Mouse (Mus musculus): ENCODE data around the gene Ifi27l2b. TPM values are rescaled to one million over a fixed set of nuclear protein-coding genes. Genes with fewer than 3 reads are reported as not detected.
A peak's percentile ranks its signal among the peaks of the same experiment; 100 is the strongest.
"Not testable (repeated sequence)": the region's sequence is repeated elsewhere in the genome, so short reads cannot be mapped to it uniquely, and the experiment has no call there.

Gene Ifi27l2b
- polyA plus RNA-seq, 1 experiment from 2014 or later, result not detected

DNA sequence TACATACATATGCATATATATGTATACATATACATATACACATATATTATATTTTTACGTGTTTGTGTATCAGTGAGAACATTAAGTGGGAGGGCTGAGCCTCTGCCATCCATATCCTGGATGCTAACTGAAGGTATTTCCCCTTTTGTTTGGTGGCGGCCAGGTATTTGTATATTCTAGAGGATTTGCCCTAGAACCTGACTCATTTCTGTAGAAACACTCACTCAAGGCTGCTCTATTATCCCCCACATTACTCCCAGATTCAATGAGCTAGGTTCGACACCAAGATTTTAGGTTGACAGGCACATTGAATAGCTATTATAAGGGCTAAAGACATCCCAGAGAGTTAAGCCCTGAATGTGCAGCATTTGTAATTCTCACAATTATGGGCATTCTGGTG is 12.0 kb downstream of the Ifi27l2b start:
- H3K9ac ChIP-seq (ENCODE audit: low read depth, low read length), result no peak overlapping the region
- H3K4me3 ChIP-seq (ENCODE audit: low read length), result no peak overlapping the region
- no peaks in the 10 kb centered on the region for H3K4me1 ChIP-seq (ENCODE audit: control insufficient read depth, insufficient read depth, low read depth, low read length)
- no peak overlapping the region for H3K27ac ChIP-seq (ENCODE audit: low read depth, low read length)
- no peaks in the 10 kb centered on the region for H3K36me3 ChIP-seq (ENCODE audit: control insufficient read depth, insufficient read depth, low read length)
- H3K4me2 ChIP-seq (ENCODE audit: low read length), result no peak overlapping the region
- H3K9me3 ChIP-seq (ENCODE audit: control insufficient read depth, low read length), result no peaks in the 10 kb centered on the region
- no peak for ATAC-seq
- WGBS, result 82% methylated on average over 3 of the region's 3 CpGs
- no peaks in the 10 kb centered on the region for H3K27me3 ChIP-seq (replicated peaks; ENCODE audit: control insufficient read depth, insufficient read depth, low read length)

DNA sequence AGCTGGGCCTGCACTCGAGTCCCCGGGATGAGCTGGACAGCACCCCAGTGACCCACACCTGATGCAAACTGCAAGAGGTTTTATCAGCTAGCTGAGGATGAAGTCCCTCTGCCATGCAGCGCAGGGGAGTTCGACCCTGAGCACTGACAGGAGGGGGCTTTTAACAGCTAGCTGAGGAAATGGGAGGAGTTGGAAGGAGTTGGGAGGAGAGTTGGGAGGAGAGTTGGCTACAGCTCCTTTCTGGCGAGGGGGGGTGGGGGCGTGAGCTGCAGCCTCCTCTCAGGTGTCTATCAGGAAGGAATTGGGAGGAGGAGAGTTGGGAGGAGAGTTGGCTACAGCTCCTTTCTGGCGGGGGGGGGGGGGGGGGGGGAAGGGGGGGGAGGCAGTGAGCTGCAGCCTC is 12.8 kb downstream of the Ifi27l2b start:
- WGBS, result 51% methylated on average over 5 of the region's 7 CpGs
- ATAC-seq; H3K4me2 ChIP-seq (ENCODE audit: low read length): not testable (repeated sequence)

DNA sequence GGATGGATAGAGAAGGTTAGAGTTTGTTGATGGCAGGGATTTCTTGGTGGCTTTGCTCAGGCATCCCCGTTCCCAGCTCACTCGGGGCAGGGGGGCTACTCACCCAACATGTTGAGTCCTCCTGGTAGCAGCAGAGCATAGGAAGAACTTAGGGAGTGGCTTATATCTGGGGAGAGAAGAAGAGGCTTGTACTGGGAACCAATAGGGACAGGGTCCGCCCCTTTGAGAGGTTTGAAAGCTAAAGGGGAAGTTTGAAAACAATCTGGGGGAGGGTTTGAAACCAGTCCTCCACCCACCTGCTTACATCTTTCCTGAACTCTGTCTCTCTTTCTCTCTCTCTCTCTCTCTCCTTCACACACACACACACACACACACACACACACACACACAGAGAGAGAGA is 13.5 kb downstream of the Ifi27l2b start, which contains the start of gene Ifi27l2a:
Gene Ifi27l2a (minus strand): TSS at position 157 of the 400 bp plus-strand sequence.
- Histone ChIP-seq H3K9me3 (ENCODE audit: control insufficient read depth, low read length) (no peaks in the 10 kb centered on the region), H3K4me1 (ENCODE audit: control insufficient read depth, insufficient read depth, low read depth, low read length) (no peaks in the 10 kb centered on the region), H3K4me2 (ENCODE audit: low read length) (no peak within 1 kb of the TSS), H3K27ac (ENCODE audit: low read depth, low read length) (no peak within 1 kb of the TSS), H3K4me3 (ENCODE audit: low read length) (no peak within 1 kb of the TSS), H3K36me3 (ENCODE audit: control insufficient read depth, insufficient read depth, low read length) (no peaks in the 10 kb centered on the region), H3K27me3 (replicated peaks; ENCODE audit: control insufficient read depth, insufficient read depth, low read length) (no peaks in the 10 kb centered on the region), H3K9ac (ENCODE audit: low read depth, low read length) (no peak within 1 kb of the TSS)
- no peak for ATAC-seq
- WGBS, result 67% methylated on average over 3 of the region's 3 CpGs

More for the DNA sequence above, 12.8 kb downstream of the Ifi27l2b start:
- H3K36me3 ChIP-seq (ENCODE audit: control insufficient read depth, insufficient read depth, low read length); H3K9me3 ChIP-seq (ENCODE audit: control insufficient read depth, low read length); H3K4me3 ChIP-seq (ENCODE audit: low read length); H3K9ac ChIP-seq (ENCODE audit: low read depth, low read length); H3K27me3 ChIP-seq (replicated peaks; ENCODE audit: control insufficient read depth, insufficient read depth, low read length); H3K27ac ChIP-seq (ENCODE audit: low read depth, low read length); H3K4me1 ChIP-seq (ENCODE audit: control insufficient read depth, insufficient read depth, low read depth, low read length): not testable (repeated sequence)

DNA sequence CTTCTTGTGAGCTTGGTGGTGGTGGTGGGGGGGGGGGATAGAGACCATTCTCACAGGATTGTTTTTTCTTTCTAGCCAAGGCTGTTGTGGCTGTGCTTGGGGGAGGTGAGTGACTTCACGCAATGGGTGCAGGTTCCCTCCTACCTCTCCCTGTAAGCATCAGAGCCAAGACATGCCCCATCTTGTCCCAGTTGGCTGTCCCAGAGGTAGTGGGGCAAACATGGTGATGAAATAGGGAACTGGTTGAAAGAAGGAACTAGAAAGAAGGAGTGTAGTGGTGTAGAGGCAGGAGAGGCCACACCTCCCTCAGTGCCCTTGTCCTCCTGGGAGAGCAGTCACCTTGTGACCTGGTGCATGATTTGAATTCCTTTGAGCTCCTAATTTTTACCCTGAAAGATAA is 19.4 kb downstream of the Ifi27l2b start:
- Histone ChIP-seq H3K9me3 (ENCODE audit: control insufficient read depth, low read length) (no peaks in the 10 kb centered on the region), H3K9ac (ENCODE audit: low read depth, low read length) (no peak overlapping the region), H3K27me3 (replicated peaks; ENCODE audit: control insufficient read depth, insufficient read depth, low read length) (no peaks in the 10 kb centered on the region), H3K36me3 (ENCODE audit: control insufficient read depth, insufficient read depth, low read length) (no peaks in the 10 kb centered on the region), H3K27ac (ENCODE audit: low read depth, low read length) (no peak overlapping the region), H3K4me2 (ENCODE audit: low read length) (no peak overlapping the region), H3K4me1 (ENCODE audit: control insufficient read depth, insufficient read depth, low read depth, low read length) (no peaks in the 10 kb centered on the region), H3K4me3 (ENCODE audit: low read length) (no peak overlapping the region)
- no peak for ATAC-seq
- 95% methylated on average over 1 of the region's 1 CpGs for WGBS

DNA sequence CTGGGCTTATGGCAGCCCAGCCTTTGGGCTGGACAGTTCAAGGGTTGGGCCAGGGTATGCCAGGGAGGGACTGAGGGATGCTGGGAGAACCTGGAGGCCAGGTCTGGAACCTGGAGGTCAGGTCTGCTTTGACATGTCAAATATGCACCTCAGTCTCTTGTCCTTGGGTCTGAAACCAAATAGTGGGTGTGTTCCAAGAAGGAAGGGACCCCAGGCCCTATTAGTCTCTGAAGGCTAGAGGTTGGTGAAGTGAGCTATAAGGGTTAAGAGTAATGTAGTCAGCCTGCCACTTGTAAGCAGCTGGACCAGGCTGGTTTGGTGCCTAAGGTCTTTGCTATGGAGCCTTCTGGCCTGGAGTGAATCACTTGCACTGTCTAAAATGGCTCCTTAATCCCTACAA is 22.2 kb downstream of the Ifi27l2b start:
- ATAC-seq, result no peak
- Histone ChIP-seq H3K27me3 (replicated peaks; ENCODE audit: control insufficient read depth, insufficient read depth, low read length) (no peaks in the 10 kb centered on the region), H3K9ac (ENCODE audit: low read depth, low read length) (no peak overlapping the region), H3K36me3 (ENCODE audit: control insufficient read depth, insufficient read depth, low read length) (no peaks in the 10 kb centered on the region), H3K4me1 (ENCODE audit: control insufficient read depth, insufficient read depth, low read depth, low read length) (no peaks in the 10 kb centered on the region), H3K4me3 (ENCODE audit: low read length) (no peak overlapping the region), H3K9me3 (ENCODE audit: control insufficient read depth, low read length) (no peaks in the 10 kb centered on the region), H3K27ac (ENCODE audit: low read depth, low read length) (no peak overlapping the region), H3K4me2 (ENCODE audit: low read length) (no peak overlapping the region)

DNA sequence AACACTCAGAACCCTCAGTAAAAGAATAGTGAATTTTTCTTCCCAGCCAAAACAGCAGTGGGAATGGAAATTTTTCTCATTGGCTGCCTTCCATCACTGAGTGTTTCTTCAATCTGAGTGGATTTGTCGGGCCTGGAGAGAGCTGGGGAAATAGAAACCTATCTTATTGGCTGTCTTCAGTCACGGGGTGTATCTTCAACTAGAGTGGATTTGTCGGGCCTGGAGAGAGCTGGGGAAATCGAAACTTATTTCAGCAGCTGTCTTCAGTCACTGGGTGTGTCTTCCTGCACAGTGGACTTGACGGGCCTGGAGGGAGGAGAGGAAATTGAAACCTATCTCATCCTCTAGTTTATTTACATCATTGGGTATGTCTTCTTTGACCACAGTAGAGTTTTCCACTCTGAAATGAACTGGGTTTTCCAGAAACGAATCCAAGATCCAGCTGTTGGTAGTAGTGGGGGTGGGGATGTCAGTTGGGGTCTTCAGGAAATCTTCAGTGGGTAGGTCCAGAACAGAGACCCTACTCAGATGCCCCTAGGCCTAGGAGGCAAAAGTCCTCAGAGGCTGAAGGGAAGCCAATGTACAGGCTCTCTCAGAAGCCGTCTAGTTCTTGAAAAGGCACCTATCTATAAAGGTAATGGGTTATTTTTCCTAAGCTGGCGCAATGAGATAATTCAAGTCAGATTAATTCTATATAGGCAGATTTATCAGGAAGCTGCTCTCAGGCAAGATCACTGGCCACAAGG is 22.9 kb downstream of the Ifi27l2b start, which contains the start of gene Ifi27:
Gene Ifi27 (plus strand): TSS at position 226 of the 746 bp plus-strand sequence.
- H3K4me2 ChIP-seq (ENCODE audit: low read length), result 0 out of 2 replicates have a peak within 1 kb of the TSS, but pooled peaks have one; percentile 17
- 73% methylated on average over 8 of the region's 8 CpGs for WGBS
- H3K27ac ChIP-seq (ENCODE audit: low read depth, low read length), result no peak within 1 kb of the TSS
- no peaks in the 10 kb centered on the region for H3K9me3 ChIP-seq (ENCODE audit: control insufficient read depth, low read length)
- no peak within 1 kb of the TSS for H3K9ac ChIP-seq (ENCODE audit: low read depth, low read length)
- no peaks in the 10 kb centered on the region for H3K27me3 ChIP-seq (replicated peaks; ENCODE audit: control insufficient read depth, insufficient read depth, low read length)
- no peaks in the 10 kb centered on the region for H3K4me1 ChIP-seq (ENCODE audit: control insufficient read depth, insufficient read depth, low read depth, low read length)
- H3K36me3 ChIP-seq (ENCODE audit: control insufficient read depth, insufficient read depth, low read length), result no peaks in the 10 kb centered on the region
- no peak within 1 kb of the TSS for H3K4me3 ChIP-seq (ENCODE audit: low read length)
- no peak for ATAC-seq

DNA sequence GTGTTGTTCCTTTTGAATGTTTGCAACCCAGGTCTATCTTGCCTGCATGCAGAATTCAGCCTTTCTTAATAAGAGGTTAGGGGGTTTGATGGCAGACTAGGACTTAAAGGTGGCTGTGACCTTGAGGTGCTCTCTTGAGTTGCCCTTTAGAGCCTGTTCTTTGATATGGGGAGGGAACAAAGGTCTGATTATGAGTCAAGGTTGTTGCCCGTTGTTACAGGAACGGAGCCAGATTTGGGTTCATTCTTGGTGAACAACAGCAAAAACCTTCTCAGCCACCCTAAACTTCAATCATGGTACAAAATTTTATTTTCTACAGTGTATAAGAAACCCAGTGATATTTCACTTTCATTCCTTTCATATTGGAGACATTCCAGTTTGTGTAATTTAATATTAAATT is 23.6 kb downstream of the Ifi27l2b start:
- no peak overlapping the region for H3K27ac ChIP-seq (ENCODE audit: low read depth, low read length)
- 88% methylated on average over 2 of the region's 2 CpGs for WGBS
- H3K27me3 ChIP-seq (replicated peaks; ENCODE audit: control insufficient read depth, insufficient read depth, low read length), result no peaks in the 10 kb centered on the region
- no peaks in the 10 kb centered on the region for H3K9me3 ChIP-seq (ENCODE audit: control insufficient read depth, low read length)
- no peak overlapping the region for H3K9ac ChIP-seq (ENCODE audit: low read depth, low read length)
- H3K36me3 ChIP-seq (ENCODE audit: control insufficient read depth, insufficient read depth, low read length), result no peaks in the 10 kb centered on the region
- no peak for ATAC-seq
- no peaks in the 10 kb centered on the region for H3K4me1 ChIP-seq (ENCODE audit: control insufficient read depth, insufficient read depth, low read depth, low read length)
- no peak overlapping the region for H3K4me2 ChIP-seq (ENCODE audit: low read length)
- H3K4me3 ChIP-seq (ENCODE audit: low read length), result no peak overlapping the region

DNA sequence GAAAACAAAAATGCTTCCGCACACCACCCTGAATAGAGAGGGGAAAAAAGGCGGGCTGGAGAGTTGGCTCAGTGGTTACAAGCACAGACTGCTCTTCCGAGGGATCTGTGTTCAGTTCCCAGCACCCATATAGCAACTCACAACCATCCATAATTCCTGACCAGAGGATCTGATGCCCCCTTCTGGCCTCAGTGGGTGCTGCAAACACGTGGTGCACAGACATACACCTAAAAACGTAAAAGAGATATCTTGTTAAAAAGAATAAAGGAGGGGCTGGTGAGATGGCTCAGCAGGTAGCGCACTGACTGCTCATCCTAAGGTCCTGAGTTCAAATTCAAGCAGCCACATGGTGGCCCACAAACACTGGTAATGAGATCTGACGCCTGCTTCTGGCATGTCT is 30.3 kb downstream of the Ifi27l2b start:
- WGBS, result 95% methylated on average over 7 of the region's 7 CpGs

DNA sequence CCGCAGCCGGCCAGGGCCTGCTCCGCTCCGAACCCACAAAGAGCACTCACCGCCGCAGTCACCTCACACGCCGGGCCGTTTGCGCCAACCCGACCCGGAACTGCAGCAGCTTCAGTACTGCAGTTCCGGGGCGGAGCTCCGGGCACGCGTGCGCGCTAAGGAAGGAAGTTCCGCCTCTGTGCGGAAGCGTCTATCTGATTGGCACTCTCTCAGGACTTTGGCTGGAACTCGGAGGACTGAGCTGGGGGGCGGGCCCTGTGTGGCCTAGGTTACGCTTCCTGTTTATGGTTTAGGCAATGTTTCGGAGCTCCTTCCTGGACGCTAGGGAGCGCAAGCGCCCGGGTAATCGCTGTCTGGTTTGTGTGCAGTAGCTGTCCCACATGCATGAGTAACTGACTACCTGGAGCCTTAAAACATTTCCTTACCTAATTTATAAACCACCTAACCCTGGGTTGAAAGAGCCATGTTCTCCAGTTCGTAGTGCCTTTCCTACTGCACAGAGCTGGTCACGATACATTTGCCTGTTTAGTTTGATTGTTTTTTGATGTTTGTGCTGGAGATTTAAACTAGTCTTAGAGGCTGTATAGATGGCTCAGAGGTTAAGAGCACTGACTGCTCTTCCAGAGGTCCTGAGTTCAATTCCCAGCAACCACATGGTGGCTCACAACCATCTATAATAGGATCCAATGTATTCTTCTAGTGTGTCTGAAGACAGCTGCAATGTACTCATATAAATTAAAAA is 31.1 kb downstream of the Ifi27l2b start, which contains the start of gene Ddx24:
Gene Ddx24 (minus strand): TSS at position 102 of the 742 bp plus-strand sequence.
- Histone ChIP-seq H3K27ac (ENCODE audit: low read depth, low read length) (peak within 1 kb of the TSS; percentile 73), H3K9ac (ENCODE audit: low read depth, low read length) (peak within 1 kb of the TSS; percentile 91), H3K27me3 (replicated peaks; ENCODE audit: control insufficient read depth, insufficient read depth, low read length) (no peaks in the 10 kb centered on the region), H3K4me3 (ENCODE audit: low read length) (peak within 1 kb of the TSS; percentile 84), H3K4me2 (ENCODE audit: low read length) (peak within 1 kb of the TSS; percentile 71), H3K36me3 (ENCODE audit: control insufficient read depth, insufficient read depth, low read length) (peaks cover 9% of the 10 kb centered on the region), H3K9me3 (ENCODE audit: control insufficient read depth, low read length) (peaks cover 2% of the 10 kb centered on the region; the same call in 1 of the 2 replicates), H3K4me1 (ENCODE audit: control insufficient read depth, insufficient read depth, low read depth, low read length) (peaks cover 35% of the 10 kb centered on the region)
- ATAC-seq, result peak; percentile 100
- 2% methylated on average over 33 of the region's 33 CpGs for WGBS

More for the DNA sequence above, 30.3 kb downstream of the Ifi27l2b start:
- Histone ChIP-seq H3K27me3 (replicated peaks; ENCODE audit: control insufficient read depth, insufficient read depth, low read length) (no peaks in the 10 kb centered on the region), H3K4me2 (ENCODE audit: low read length) (no peak overlapping the region), H3K27ac (ENCODE audit: low read depth, low read length) (no peak overlapping the region), H3K4me3 (ENCODE audit: low read length) (no peak overlapping the region), H3K9me3 (ENCODE audit: control insufficient read depth, low read length) (peaks cover 2% of the 10 kb centered on the region; the same call in 1 of the 2 replicates), H3K9ac (ENCODE audit: low read depth, low read length) (no peak overlapping the region), H3K36me3 (ENCODE audit: control insufficient read depth, insufficient read depth, low read length) (peaks cover 9% of the 10 kb centered on the region), H3K4me1 (ENCODE audit: control insufficient read depth, insufficient read depth, low read depth, low read length) (peaks cover 27% of the 10 kb centered on the region)
- no peak for ATAC-seq
